Mouse (Mus musculus): ENCODE measurements around the gene Rasl10a. TPM values are rescaled to one million over a fixed set of nuclear protein-coding genes. Genes with fewer than 3 reads are reported as not detected.

The Rasl10a gene
- polyA plus RNA-seq, 1 experiment from 2014 or later = 0.74 TPM

GRCm38 (mm10) chr11:5017506-5017905 is 40.4 kb upstream of the Rasl10a start:
- H3K4me2 ChIP-seq (ENCODE audit: low read depth) = no peak overlapping the region
- H3K4me3 ChIP-seq (ENCODE audit: low read depth, low read length) = no peak overlapping the region
- no peak for DNase-seq (ENCODE audit: low spot score)
- peaks cover 21% of the 10 kb centered on the region for H3K36me3 ChIP-seq (ENCODE audit: control insufficient read depth, insufficient read depth, low read length)
- ATAC-seq (ENCODE audit: insufficient read depth, low FRiP score, low TSS enrichment) = no peak
- H3K27me3 ChIP-seq (ENCODE audit: control insufficient read depth, insufficient read depth, low read length) = no peaks in the 10 kb centered on the region
- no peaks in the 10 kb centered on the region for H3K9me3 ChIP-seq (ENCODE audit: control insufficient read depth, low read length)
- H3K9ac ChIP-seq (ENCODE audit: low read length) = no peak overlapping the region
- 75% methylated on average over 6 of the region's 6 CpGs for WGBS
- H3K4me1 ChIP-seq (ENCODE audit: control insufficient read depth, insufficient read depth, low read length) = no peaks in the 10 kb centered on the region
- no peak overlapping the region for H3K27ac ChIP-seq (ENCODE audit: low read depth, low read length)

GRCm38 (mm10) chr11:5025108-5025507 is 32.8 kb upstream of the Rasl10a start:
- peaks cover 10% of the 10 kb centered on the region for H3K36me3 ChIP-seq (ENCODE audit: control insufficient read depth, insufficient read depth, low read length)

GRCm38 (mm10) chr11:5028228-5028627 is 29.7 kb upstream of the Rasl10a start:
- no peak overlapping the region for H3K27ac ChIP-seq (ENCODE audit: low read depth, low read length)
- H3K27me3 ChIP-seq (ENCODE audit: control insufficient read depth, insufficient read depth, low read length) = no peaks in the 10 kb centered on the region
- H3K9ac ChIP-seq (ENCODE audit: low read length) = no peak overlapping the region
- ATAC-seq (ENCODE audit: insufficient read depth, low FRiP score, low TSS enrichment) (no peak), DNase-seq (ENCODE audit: low spot score) (no peak)
- no peaks in the 10 kb centered on the region for H3K4me1 ChIP-seq (ENCODE audit: control insufficient read depth, insufficient read depth, low read length)
- no peak overlapping the region for H3K4me3 ChIP-seq (ENCODE audit: low read depth, low read length)
- peaks cover 8% of the 10 kb centered on the region for H3K36me3 ChIP-seq (ENCODE audit: control insufficient read depth, insufficient read depth, low read length)
- H3K9me3 ChIP-seq (ENCODE audit: control insufficient read depth, low read length) = no peaks in the 10 kb centered on the region
- 83% methylated on average over 7 of the region's 7 CpGs for WGBS
- H3K4me2 ChIP-seq (ENCODE audit: low read depth) = no peak overlapping the region

More at GRCm38 (mm10) chr11:5025108-5025507, 32.8 kb upstream of the Rasl10a start:
- no peak for DNase-seq (ENCODE audit: low spot score)
- Histone ChIP-seq H3K27me3 (ENCODE audit: control insufficient read depth, insufficient read depth, low read length) (no peaks in the 10 kb centered on the region), H3K27ac (ENCODE audit: low read depth, low read length) (no peak overlapping the region), H3K4me1 (ENCODE audit: control insufficient read depth, insufficient read depth, low read length) (no peaks in the 10 kb centered on the region), H3K4me3 (ENCODE audit: low read depth, low read length) (no peak overlapping the region), H3K9ac (ENCODE audit: low read length) (no peak overlapping the region), H3K9me3 (ENCODE audit: control insufficient read depth, low read length) (no peaks in the 10 kb centered on the region), H3K4me2 (ENCODE audit: low read depth) (no peak overlapping the region)
- 100% methylated on average over 1 of the region's 1 CpGs for WGBS
- no peak for ATAC-seq (ENCODE audit: insufficient read depth, low FRiP score, low TSS enrichment)

GRCm38 (mm10) chr11:5032706-5033105 is 25.2 kb upstream of the Rasl10a start:
- no peak for ATAC-seq (ENCODE audit: insufficient read depth, low FRiP score, low TSS enrichment)
- peaks cover 16% of the 10 kb centered on the region for H3K36me3 ChIP-seq (ENCODE audit: control insufficient read depth, insufficient read depth, low read length)

GRCm38 (mm10) chr11:5033136-5033535 is 24.8 kb upstream of the Rasl10a start:
- H3K9me3 ChIP-seq (ENCODE audit: control insufficient read depth, low read length) = no peaks in the 10 kb centered on the region
- no peak overlapping the region for H3K9ac ChIP-seq (ENCODE audit: low read length)
- peaks cover 16% of the 10 kb centered on the region for H3K36me3 ChIP-seq (ENCODE audit: control insufficient read depth, insufficient read depth, low read length)
- no peak overlapping the region for H3K27ac ChIP-seq (ENCODE audit: low read depth, low read length)
- no peaks in the 10 kb centered on the region for H3K27me3 ChIP-seq (ENCODE audit: control insufficient read depth, insufficient read depth, low read length)
- H3K4me2 ChIP-seq (ENCODE audit: low read depth) = no peak overlapping the region
- DNase-seq (ENCODE audit: low spot score) (no peak), ATAC-seq (ENCODE audit: insufficient read depth, low FRiP score, low TSS enrichment) (no peak)
- WGBS = 93% methylated on average over 3 of the region's 3 CpGs
- no peaks in the 10 kb centered on the region for H3K4me1 ChIP-seq (ENCODE audit: control insufficient read depth, insufficient read depth, low read length)
- H3K4me3 ChIP-seq (ENCODE audit: low read depth, low read length) = no peak overlapping the region

More at GRCm38 (mm10) chr11:5032706-5033105, 25.2 kb upstream of the Rasl10a start:
- H3K4me2 ChIP-seq (ENCODE audit: low read depth) = no peak overlapping the region
- no peak overlapping the region for H3K27ac ChIP-seq (ENCODE audit: low read depth, low read length)
- no peaks in the 10 kb centered on the region for H3K4me1 ChIP-seq (ENCODE audit: control insufficient read depth, insufficient read depth, low read length)
- H3K9me3 ChIP-seq (ENCODE audit: control insufficient read depth, low read length) = no peaks in the 10 kb centered on the region
- DNase-seq (ENCODE audit: low spot score) = no peak
- no peak overlapping the region for H3K9ac ChIP-seq (ENCODE audit: low read length)
- WGBS = 94% methylated on average over 10 of the region's 10 CpGs
- H3K4me3 ChIP-seq (ENCODE audit: low read depth, low read length) = no peak overlapping the region
- H3K27me3 ChIP-seq (ENCODE audit: control insufficient read depth, insufficient read depth, low read length) = no peaks in the 10 kb centered on the region

GRCm38 (mm10) chr11:5035421-5035820 is 22.5 kb upstream of the Rasl10a start:
- 95% methylated on average over 4 of the region's 4 CpGs for WGBS
- no peaks in the 10 kb centered on the region for H3K27me3 ChIP-seq (ENCODE audit: control insufficient read depth, insufficient read depth, low read length)
- DNase-seq (ENCODE audit: low spot score) = no peak
- no peak overlapping the region for H3K4me2 ChIP-seq (ENCODE audit: low read depth)
- no peak for ATAC-seq (ENCODE audit: insufficient read depth, low FRiP score, low TSS enrichment)
- no peak overlapping the region for H3K27ac ChIP-seq (ENCODE audit: low read depth, low read length)
- H3K4me3 ChIP-seq (ENCODE audit: low read depth, low read length) = no peak overlapping the region
- H3K4me1 ChIP-seq (ENCODE audit: control insufficient read depth, insufficient read depth, low read length) = no peaks in the 10 kb centered on the region
- H3K9ac ChIP-seq (ENCODE audit: low read length) = no peak overlapping the region
- H3K36me3 ChIP-seq (ENCODE audit: control insufficient read depth, insufficient read depth, low read length) = peaks cover 16% of the 10 kb centered on the region
- H3K9me3 ChIP-seq (ENCODE audit: control insufficient read depth, low read length) = no peaks in the 10 kb centered on the region

- no peak for ATAC-seq (ENCODE audit: insufficient read depth, low FRiP score, low TSS enrichment)
- no peak overlapping the region for H3K4me3 ChIP-seq (ENCODE audit: low read depth, low read length)
- WGBS = 92% methylated on average over 8 of the region's 8 CpGs
These were observed 20.6 kb upstream of the Rasl10a start for GRCm38 (mm10) chr11:5037146-5037854.

GRCm38 (mm10) chr11:5040585-5040984 is 17.3 kb upstream of the Rasl10a start:
- H3K4me2 ChIP-seq (ENCODE audit: low read depth) = no peak overlapping the region

More at GRCm38 (mm10) chr11:5037146-5037854, 20.6 kb upstream of the Rasl10a start:
- Histone ChIP-seq H3K36me3 (ENCODE audit: control insufficient read depth, insufficient read depth, low read length) (peaks cover 16% of the 10 kb centered on the region), H3K4me2 (ENCODE audit: low read depth) (no peak overlapping the region), H3K4me1 (ENCODE audit: control insufficient read depth, insufficient read depth, low read length) (no peaks in the 10 kb centered on the region), H3K27me3 (ENCODE audit: control insufficient read depth, insufficient read depth, low read length) (no peaks in the 10 kb centered on the region), H3K9me3 (ENCODE audit: control insufficient read depth, low read length) (no peaks in the 10 kb centered on the region), H3K27ac (ENCODE audit: low read depth, low read length) (no peak overlapping the region), H3K9ac (ENCODE audit: low read length) (no peak overlapping the region)
- DNase-seq (ENCODE audit: low spot score) = no peak

GRCm38 (mm10) chr11:5041144-5041780 is 16.7 kb upstream of the Rasl10a start:
- DNase-seq (ENCODE audit: low spot score) (no peak), ATAC-seq (ENCODE audit: insufficient read depth, low FRiP score, low TSS enrichment) (no peak)
- Histone ChIP-seq H3K27ac (ENCODE audit: low read depth, low read length) (no peak overlapping the region), H3K9ac (ENCODE audit: low read length) (no peak overlapping the region), H3K4me1 (ENCODE audit: control insufficient read depth, insufficient read depth, low read length) (no peaks in the 10 kb centered on the region), H3K4me2 (ENCODE audit: low read depth) (no peak overlapping the region), H3K4me3 (ENCODE audit: low read depth, low read length) (no peak overlapping the region), H3K27me3 (ENCODE audit: control insufficient read depth, insufficient read depth, low read length) (no peaks in the 10 kb centered on the region), H3K36me3 (ENCODE audit: control insufficient read depth, insufficient read depth, low read length) (peaks cover 5% of the 10 kb centered on the region), H3K9me3 (ENCODE audit: control insufficient read depth, low read length) (no peaks in the 10 kb centered on the region)
- WGBS = 80% methylated on average over 18 of the region's 18 CpGs

More at GRCm38 (mm10) chr11:5040585-5040984, 17.3 kb upstream of the Rasl10a start:
- no peak overlapping the region for H3K9ac ChIP-seq (ENCODE audit: low read length)
- no peak overlapping the region for H3K4me3 ChIP-seq (ENCODE audit: low read depth, low read length)
- no peaks in the 10 kb centered on the region for H3K27me3 ChIP-seq (ENCODE audit: control insufficient read depth, insufficient read depth, low read length)
- H3K9me3 ChIP-seq (ENCODE audit: control insufficient read depth, low read length) = no peaks in the 10 kb centered on the region
- H3K36me3 ChIP-seq (ENCODE audit: control insufficient read depth, insufficient read depth, low read length) = peaks cover 5% of the 10 kb centered on the region
- no peaks in the 10 kb centered on the region for H3K4me1 ChIP-seq (ENCODE audit: control insufficient read depth, insufficient read depth, low read length)
- DNase-seq (ENCODE audit: low spot score) (no peak), ATAC-seq (ENCODE audit: insufficient read depth, low FRiP score, low TSS enrichment) (no peak)
- 96% methylated on average over 5 of the region's 5 CpGs for WGBS
- H3K27ac ChIP-seq (ENCODE audit: low read depth, low read length) = no peak overlapping the region
